Mouse (Mus musculus) hindbrain, embryonic 12.5 days (tissue): ENCODE measurements around the gene Chfr. TPM values are rescaled to one million over a fixed set of nuclear protein-coding genes. Genes with fewer than 3 reads are reported as not detected.
"Not testable (repeated sequence)": the region's sequence is repeated elsewhere in the genome, so short reads cannot be mapped to it uniquely, and the experiment has no call there.

ENCODE experiments used
- ATAC-seq: fragments of 200-750 bp; cut with Nextera tagmentation; 2 replicates; pipeline ENCODE4 v1.8.0; 2017; ENCODE audit warnings: moderate TSS enrichment; ENCODE audit not compliant: low FRiP score
- H3K27ac ChIP-seq: fragments of 300-500 bp; sonication (generic); 2 replicates; pipeline ENCODE4 v1.5.1; 2016; ENCODE audit warnings: mild to moderate bottlenecking
- H3K27me3 ChIP-seq: fragments of 300-500 bp; sonication (generic); 2 replicates; pipeline ENCODE4 v1.6.1; 2016; ENCODE audit warnings: mild to moderate bottlenecking
- H3K36me3 ChIP-seq: fragments of 300-500 bp; sonication (generic); 2 replicates; pipeline ENCODE4 v1.6.1; 2016; ENCODE audit warnings: mild to moderate bottlenecking
- H3K4me1 ChIP-seq: fragments of 300-500 bp; sonication (generic); 2 replicates; pipeline ENCODE4 v1.6.1; 2016
- H3K4me2 ChIP-seq: fragments of 300-500 bp; sonication (generic); replicated peaks from 2 replicates; pipeline ENCODE4 v1.6.1; 2016; ENCODE audit warnings: mild to moderate bottlenecking
- H3K4me3 ChIP-seq: fragments of 300-500 bp; sonication (generic); 2 replicates; pipeline ENCODE4 v1.5.1; 2016; ENCODE audit warnings: mild to moderate bottlenecking
- H3K9ac ChIP-seq: fragments of 300-500 bp; sonication (generic); 2 replicates; pipeline ENCODE4 v1.6.1; 2016; ENCODE audit warnings: mild to moderate bottlenecking, moderate library complexity
- H3K9me3 ChIP-seq: fragments of 300-500 bp; sonication (generic); replicated peaks from 2 replicates; pipeline ENCODE4 v1.6.1; 2016; ENCODE audit warnings: mild to moderate bottlenecking
- WGBS: fragments of 180-500 bp; shearing (Covaris S2); methylation state at CpG from one replicate; pipeline ENCODE4 v1.1.7; 2016; 5-methylcytosine and 5-hydroxymethylcytosine counted together
- polyA plus RNA-seq: library from polyadenylated mRNA; unstranded; fragments of >200 nt; fragmentation: Nextera tagmentation; extraction: Ambion mirVana; gene quantifications from 2 replicates; pipeline ENCODE4 v1.2.1, GENCODE M21; 2016

Chfr gene
- polyA plus RNA-seq, 1 experiment from 2014 or later, result 93.5 TPM

DNA sequence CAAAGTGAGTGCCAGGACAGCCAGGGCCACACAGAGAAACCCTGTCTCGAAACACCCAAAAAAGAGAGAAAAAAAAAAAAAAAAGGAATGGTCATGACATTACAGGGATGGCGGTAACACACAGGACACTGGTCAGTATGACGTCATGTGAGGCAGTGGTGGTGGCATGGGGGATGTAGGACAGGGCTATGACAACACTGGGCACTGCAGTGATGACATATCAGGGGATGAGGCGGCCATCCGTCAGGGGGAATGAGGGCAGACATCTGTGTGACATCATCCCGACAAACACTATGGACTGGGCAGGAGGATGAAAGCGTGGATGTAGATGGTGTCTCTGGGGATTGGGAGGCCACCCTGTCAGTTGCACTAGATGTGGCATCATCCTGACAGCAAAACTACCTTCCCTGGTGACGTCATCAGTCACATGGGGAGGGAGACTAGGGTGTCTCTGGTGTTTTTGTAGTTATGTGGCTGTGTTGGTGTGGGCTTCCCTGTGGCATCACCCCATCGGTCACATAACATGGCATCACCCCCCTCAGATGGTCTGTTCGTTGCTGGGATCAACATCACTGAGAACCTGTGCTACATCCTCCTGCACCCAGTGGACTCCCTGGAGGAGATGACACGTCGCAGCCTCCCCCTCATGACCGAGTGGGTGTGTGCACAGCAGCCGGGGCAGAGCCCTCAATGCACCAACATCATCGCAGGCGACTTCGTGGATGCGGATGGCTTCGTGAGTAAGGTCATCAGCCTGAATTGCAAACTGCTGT is 32.6 kb upstream of the Chfr start:
- H3K4me2 ChIP-seq, result no peak overlapping the region
- no peak overlapping the region for H3K27ac ChIP-seq
- peaks cover 31% of the 10 kb centered on the region for H3K4me1 ChIP-seq
- WGBS, result 97% methylated on average over 19 of the region's 19 CpGs
- peaks cover 18% of the 10 kb centered on the region for H3K27me3 ChIP-seq
- peaks cover 41% of the 10 kb centered on the region for H3K36me3 ChIP-seq
- no peak overlapping the region for H3K9ac ChIP-seq
- ATAC-seq, result no peak
- H3K9me3 ChIP-seq, result no peaks in the 10 kb centered on the region
- no peak overlapping the region for H3K4me3 ChIP-seq

DNA sequence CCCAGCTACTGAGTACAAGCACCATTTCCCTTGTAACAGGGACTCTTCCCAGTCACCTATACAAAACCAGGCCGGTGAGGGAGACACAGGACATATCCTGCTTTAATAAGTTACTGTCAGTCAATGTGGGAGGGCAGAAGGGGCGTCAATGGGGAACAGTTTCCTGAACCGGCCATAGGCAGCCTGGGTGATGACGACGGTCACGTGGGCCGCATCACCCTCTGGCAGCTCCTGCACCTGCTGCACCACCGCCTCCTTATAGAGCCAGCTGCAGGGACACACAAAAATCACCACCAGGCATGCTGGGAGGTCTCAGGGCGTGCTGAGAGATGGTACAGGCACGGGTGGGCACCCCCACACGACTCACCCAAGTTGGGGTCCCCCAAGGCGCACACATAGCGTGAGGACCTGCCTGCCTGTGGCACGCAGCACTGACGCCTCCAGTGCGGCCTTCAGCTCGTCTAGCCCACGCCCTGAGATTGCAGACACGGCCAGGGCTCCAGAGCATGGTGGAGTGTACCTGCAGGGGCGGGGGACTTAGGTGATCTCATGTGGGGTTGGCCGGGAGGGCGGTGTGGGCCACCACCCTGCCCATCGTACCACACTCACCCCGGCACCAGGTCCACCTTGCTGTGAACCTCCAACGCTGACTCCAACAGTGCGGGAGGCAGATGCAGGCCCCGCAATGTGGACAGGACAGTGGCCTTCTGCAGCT is 31.6 kb upstream of the Chfr start:
- no peak overlapping the region for H3K4me3 ChIP-seq
- H3K4me2 ChIP-seq, result no peak overlapping the region
- peaks cover 41% of the 10 kb centered on the region for H3K36me3 ChIP-seq
- H3K27ac ChIP-seq, result no peak overlapping the region
- peaks cover 31% of the 10 kb centered on the region for H3K4me1 ChIP-seq
- no peak for ATAC-seq
- 94% methylated on average over 27 of the region's 27 CpGs for WGBS
- H3K27me3 ChIP-seq, result peaks cover 18% of the 10 kb centered on the region
- H3K9ac ChIP-seq, result no peak overlapping the region
- no peaks in the 10 kb centered on the region for H3K9me3 ChIP-seq

DNA sequence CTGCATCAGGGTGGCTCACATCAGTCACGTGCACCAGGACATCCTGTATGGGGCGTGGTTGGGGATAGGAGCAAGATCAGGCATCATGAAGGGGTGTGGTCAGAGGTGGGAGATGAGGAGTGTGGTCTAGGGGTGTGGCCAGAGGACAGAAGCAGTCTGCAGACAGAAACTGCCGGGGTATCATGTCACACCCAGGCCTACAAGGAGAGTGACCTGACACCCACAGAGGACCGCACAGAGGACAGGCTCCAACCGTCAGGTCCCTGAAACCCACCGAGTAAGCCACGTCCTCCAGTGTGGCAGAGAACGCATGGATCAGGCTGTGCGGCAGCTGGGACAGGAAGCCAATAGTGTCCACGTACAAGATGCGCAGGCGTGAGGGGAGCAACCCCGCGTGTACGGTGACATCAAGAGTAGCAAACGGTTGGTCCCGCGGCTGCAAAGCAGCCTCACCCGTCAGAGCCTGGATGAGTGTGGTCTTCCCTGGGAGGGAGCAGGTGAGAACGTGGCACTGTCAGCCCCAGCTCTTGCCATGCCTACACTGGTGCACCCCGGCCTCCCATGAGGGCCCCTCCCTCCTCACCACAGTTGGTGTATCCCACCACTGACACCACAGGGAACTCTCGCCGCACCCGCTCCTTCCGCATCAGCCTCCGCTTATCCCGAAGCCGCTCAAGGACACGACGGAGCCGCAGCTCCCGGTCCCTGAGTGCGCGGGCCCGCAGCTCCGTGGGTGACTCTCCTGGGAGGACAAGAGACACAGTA is 30.8 kb upstream of the Chfr start:
- H3K27me3 ChIP-seq, result peaks cover 18% of the 10 kb centered on the region
- H3K27ac ChIP-seq, result no peak overlapping the region
- H3K36me3 ChIP-seq, result peaks cover 41% of the 10 kb centered on the region
- no peak for ATAC-seq
- no peak overlapping the region for H3K4me3 ChIP-seq
- no peak overlapping the region for H3K4me2 ChIP-seq
- 95% methylated on average over 36 of the region's 36 CpGs for WGBS
- no peak overlapping the region for H3K9ac ChIP-seq
- peaks cover 31% of the 10 kb centered on the region for H3K4me1 ChIP-seq
- no peaks in the 10 kb centered on the region for H3K9me3 ChIP-seq

DNA sequence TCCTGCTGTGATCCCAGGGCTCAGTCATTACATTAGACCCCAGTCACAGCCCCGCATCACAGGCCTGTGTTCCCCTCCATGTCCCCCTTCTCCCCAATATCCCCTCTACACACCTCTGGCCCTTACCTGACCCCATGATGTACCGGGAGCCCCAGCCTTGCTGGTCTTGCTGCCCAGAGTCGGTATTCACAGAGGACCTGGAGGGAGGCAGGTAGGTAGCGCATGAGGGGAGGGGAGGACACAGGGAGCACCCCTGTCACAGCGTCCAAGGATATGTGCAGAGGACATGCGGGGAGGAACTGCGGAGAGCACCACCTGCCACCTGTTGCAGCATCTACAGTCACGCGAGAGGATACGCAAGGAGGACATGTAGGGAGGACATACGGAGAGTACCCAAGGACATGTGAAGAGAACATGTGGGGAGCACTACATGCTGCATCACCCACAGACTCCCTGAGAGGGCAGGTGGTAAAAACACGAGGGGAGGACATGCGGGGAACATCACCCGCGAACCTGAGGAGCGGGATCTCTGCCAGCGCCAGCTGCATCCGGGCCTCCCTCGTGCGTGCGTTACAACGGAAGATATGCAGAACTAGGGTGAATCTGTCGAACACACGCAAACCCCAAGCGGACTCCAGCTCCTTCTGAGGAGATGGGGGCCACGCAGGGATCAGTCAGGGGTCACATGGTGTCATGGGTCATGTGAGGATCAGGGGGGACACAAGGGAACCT is 29.3 kb upstream of the Chfr start:
- ATAC-seq, result no peak
- peaks cover 41% of the 10 kb centered on the region for H3K36me3 ChIP-seq
- WGBS, result 93% methylated on average over 26 of the region's 26 CpGs
- H3K4me1 ChIP-seq, result peaks cover 24% of the 10 kb centered on the region
- H3K4me3 ChIP-seq, result peak overlapping the region; percentile 78
- H3K4me2 ChIP-seq, result peak overlapping the region; percentile 75
- H3K27ac ChIP-seq, result no peak overlapping the region
- H3K9me3 ChIP-seq, result no peaks in the 10 kb centered on the region
- H3K27me3 ChIP-seq, result peaks cover 9% of the 10 kb centered on the region
- H3K9ac ChIP-seq, result peak overlapping the region; percentile 81

DNA sequence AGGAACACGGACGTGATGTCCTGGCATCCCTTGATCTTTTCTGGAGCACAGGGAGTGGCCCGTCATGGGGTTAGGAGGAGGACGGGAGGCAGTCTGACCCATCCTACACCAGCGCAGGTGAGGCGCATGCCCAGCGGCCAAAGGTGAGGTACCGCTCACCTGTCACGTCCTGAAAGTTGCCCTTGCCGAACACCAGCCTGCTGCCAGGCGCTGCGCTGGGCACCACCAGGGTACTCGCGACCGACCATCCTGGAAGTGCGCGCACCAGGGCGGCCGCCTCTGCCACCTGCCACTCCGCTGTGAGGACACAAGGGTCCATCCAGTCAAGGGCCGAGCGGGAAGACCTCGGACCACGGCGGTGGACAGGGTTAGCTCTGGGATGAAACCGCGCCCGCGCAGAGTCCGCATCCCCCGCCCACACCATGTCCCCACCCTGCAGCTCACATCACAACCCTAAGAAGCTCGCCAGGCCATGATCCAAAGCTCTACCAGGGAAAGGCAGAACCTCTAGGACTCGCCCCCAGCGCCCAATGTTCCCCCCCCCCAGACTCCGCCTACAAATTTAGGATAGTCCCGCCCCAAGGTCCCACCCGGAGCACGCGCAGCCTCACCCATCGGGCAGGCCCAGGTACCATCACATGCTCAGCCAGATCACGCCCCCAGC is 28.6 kb upstream of the Chfr start:
- peak overlapping the region; percentile 97 for H3K27ac ChIP-seq
- H3K9ac ChIP-seq, result peak overlapping the region; percentile 81
- 13% methylated on average over 40 of the region's 41 CpGs for WGBS
- peak; percentile 23 for ATAC-seq
- no peaks in the 10 kb centered on the region for H3K9me3 ChIP-seq
- peak overlapping the region; percentile 75 for H3K4me2 ChIP-seq
- H3K36me3 ChIP-seq, result peaks cover 41% of the 10 kb centered on the region
- H3K27me3 ChIP-seq, result peaks cover 3% of the 10 kb centered on the region; the same call in 1 of the 2 replicates
- peak overlapping the region; percentile 78 for H3K4me3 ChIP-seq
- peaks cover 16% of the 10 kb centered on the region for H3K4me1 ChIP-seq

DNA sequence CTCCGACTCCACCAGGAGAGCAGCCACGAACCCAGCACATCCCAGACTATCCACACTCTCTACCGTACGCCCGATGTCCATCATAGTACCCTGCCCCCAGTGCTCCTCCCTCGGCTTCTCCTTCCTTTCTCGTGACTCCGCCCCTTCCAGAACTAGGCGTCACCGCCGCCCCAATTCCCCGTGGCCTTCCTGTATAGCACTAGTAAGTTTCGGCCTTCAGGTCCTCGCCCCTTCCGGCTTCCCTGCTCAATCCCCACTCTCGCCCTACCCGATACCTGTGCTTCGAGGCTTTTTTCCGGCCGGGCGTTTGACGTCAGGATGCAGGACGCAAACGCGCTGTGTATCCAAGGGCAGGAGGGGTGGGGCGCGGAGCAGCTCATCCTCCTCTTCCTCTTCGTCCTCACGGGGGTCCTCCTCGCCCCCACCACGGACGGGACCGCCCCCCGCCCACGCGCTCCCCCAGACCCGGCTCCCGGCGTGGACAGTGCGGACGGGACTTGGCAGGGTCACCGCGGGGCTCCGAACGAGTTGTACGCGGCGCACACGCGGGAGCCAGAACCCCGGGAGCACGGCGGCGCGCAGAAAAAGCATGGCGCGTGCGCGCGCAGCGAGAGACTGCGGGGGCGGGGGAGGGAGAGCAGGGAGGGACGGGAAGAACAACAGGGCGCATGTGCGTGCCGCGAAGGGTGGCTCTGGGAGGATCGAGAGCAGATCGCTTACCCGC is 27.9 kb upstream of the Chfr start, which contains the start of gene Gtpbp6:
TSS of gene Gtpbp6 (minus strand) at position 617 of the 724 bp plus-strand sequence.
- Histone ChIP-seq H3K27me3 (no peaks in the 10 kb centered on the region), H3K4me2 (peak within 1 kb of the TSS; percentile 75), H3K9ac (peak within 1 kb of the TSS; percentile 81), H3K4me1 (peaks cover 15% of the 10 kb centered on the region), H3K4me3 (peak within 1 kb of the TSS; percentile 78), H3K27ac (peak within 1 kb of the TSS; percentile 97), H3K36me3 (peaks cover 40% of the 10 kb centered on the region), H3K9me3 (no peaks in the 10 kb centered on the region)
- peak; percentile 83 for ATAC-seq
- 1% methylated on average over 67 of the region's 71 CpGs for WGBS

DNA sequence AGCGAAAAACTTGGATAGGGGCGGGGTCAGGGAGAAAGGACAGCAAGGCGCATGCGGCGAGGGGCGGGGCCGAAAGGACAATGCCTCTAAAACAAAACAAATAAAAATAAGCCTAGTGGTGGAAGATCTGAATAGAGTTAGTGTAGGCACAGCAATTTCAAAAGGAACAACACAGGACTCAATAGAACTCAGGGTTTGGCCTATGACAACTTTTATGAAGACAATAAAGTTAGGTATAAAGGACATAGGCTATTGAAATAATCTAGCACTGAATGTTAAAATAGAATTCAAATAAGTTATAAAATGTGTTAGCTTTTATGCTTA is 27.4 kb upstream of the Chfr start:
- WGBS, result 0% methylated on average over 7 of the region's 7 CpGs
- Histone ChIP-seq H3K9ac (peak overlapping the region; percentile 81), H3K27ac (peak overlapping the region; percentile 97)

DNA sequence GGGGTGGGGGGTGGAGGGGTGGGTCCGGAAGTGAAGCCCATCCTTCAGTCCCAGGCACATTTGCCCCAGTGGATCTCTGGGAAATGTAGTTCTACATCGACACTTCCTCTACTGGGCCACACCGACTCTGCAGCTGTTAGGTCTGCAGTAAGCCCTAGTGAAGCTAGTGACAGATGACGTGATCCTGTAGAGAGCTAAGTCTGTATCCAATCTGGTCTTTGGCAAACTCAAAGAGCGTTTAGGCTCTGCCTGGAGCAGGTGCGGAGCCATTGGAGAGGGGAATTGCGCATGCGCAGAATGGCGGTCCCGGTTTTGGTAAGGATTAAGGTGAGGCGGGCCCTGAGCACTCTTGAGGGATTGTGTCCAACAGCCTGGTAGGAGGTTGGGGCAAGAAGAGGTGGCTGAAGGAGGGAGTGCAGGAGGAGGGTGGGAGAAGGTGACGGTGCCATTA is 25.6 kb upstream of the Chfr start, which contains the start of gene Zfp605:
TSS of gene Zfp605 (plus strand) at position 102 of the 451 bp plus-strand sequence.
- peak within 1 kb of the TSS; percentile 71 for H3K4me2 ChIP-seq
- no peaks in the 10 kb centered on the region for H3K27me3 ChIP-seq
- peak within 1 kb of the TSS; percentile 76 for H3K9ac ChIP-seq
- H3K36me3 ChIP-seq, result peaks cover 35% of the 10 kb centered on the region
- 1% methylated on average over 12 of the region's 12 CpGs for WGBS
- peak within 1 kb of the TSS; percentile 64 for H3K4me3 ChIP-seq
- H3K4me1 ChIP-seq, result peaks cover 15% of the 10 kb centered on the region
- H3K9me3 ChIP-seq, result no peaks in the 10 kb centered on the region
- H3K27ac ChIP-seq, result peak within 1 kb of the TSS; percentile 97
- peak; percentile 62 for ATAC-seq

More for the DNA sequence above, 27.4 kb upstream of the Chfr start:
- Histone ChIP-seq H3K9me3 (no peaks in the 10 kb centered on the region), H3K36me3 (peaks cover 40% of the 10 kb centered on the region), H3K27me3 (no peaks in the 10 kb centered on the region), H3K4me1 (peaks cover 15% of the 10 kb centered on the region), H3K4me2 (peak overlapping the region; percentile 75), H3K4me3 (peak overlapping the region; percentile 78)
- ATAC-seq, result no peak

DNA sequence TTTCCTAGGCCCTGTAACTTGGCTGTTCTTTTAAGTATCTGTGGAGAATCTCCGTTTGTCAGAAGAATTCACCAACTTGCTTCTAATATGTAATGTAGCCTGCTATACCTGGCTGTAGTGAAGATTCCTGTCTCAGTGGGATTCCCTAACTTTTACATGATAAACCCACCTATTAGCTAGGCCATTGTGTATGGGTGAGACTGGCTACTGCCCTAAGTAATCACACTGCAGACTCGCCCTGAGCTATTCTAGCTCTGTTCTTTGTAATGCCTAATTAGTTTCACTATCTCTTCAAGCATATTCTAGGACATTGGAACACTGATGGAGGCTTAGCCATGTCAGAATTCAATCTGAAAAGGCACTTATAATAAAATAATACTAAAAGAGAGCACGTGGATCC is 13.3 kb upstream of the Chfr start:
- not testable (repeated sequence) for H3K9ac ChIP-seq, H3K4me3 ChIP-seq, H3K9me3 ChIP-seq, H3K4me1 ChIP-seq, H3K27ac ChIP-seq, H3K27me3 ChIP-seq, ATAC-seq, H3K4me2 ChIP-seq
- peaks cover 70% of the 10 kb centered on the region for H3K36me3 ChIP-seq
- WGBS, result 90% methylated on average over 3 of the region's 3 CpGs

DNA sequence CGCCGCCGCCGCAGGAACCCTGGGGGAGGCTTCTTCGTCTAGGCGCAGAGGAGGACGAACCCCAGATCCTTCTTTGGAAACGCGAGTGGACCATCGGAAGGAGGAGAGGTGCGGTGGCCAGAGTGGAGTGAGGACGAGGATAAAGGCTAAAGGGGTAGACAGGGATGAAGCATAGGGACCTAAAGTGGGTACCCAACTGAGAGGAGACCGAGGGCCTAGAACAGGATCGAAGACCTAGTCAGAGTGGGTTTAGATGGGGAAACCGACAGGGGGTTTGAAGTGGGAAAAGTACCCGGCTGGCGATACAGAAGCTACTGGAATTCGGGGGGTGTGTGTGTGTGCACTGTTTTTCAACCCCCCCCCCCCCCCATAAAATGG is 434 bp downstream of the Chfr start:
- Histone ChIP-seq H3K9me3 (peaks cover 4% of the 10 kb centered on the region; the same call in 1 of the 2 replicates), H3K9ac (peak overlapping the region; percentile 90), H3K27me3 (no peaks in the 10 kb centered on the region), H3K36me3 (peaks cover 14% of the 10 kb centered on the region), H3K27ac (peak overlapping the region; percentile 85), H3K4me3 (peak overlapping the region; percentile 84), H3K4me2 (peak overlapping the region; percentile 70), H3K4me1 (peaks cover 8% of the 10 kb centered on the region)
- peak; percentile 66 for ATAC-seq
- 6% methylated on average over 18 of the region's 18 CpGs for WGBS

DNA sequence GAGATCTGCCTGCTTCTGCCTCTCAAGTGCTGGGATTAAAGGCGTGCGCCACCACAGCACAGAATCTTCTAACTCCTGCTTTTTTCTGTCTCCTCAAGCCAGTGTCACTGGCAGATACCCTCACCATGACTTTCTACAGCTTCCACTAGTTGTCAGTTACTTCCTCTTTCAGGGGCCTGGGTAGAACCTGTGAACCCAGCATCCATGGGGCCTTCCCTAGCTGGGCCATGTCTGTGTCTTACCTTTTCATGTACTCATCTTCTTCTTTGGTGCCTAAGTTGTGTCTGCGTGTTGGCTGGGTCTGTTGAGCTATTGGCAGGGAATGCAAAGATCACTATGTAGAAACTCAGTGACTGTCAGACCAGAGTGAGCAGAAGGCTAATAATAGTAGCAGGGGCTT is 2.2 kb downstream of the Chfr start:
- H3K36me3 ChIP-seq, result peaks cover 18% of the 10 kb centered on the region
- WGBS, result 94% methylated on average over 3 of the region's 3 CpGs
- H3K4me3 ChIP-seq, result no peak overlapping the region
- no peak overlapping the region for H3K9ac ChIP-seq
- H3K27ac ChIP-seq, result no peak overlapping the region
- peaks cover 8% of the 10 kb centered on the region for H3K4me1 ChIP-seq
- no peak overlapping the region for H3K4me2 ChIP-seq
- no peak for ATAC-seq
- no peaks in the 10 kb centered on the region for H3K27me3 ChIP-seq
- H3K9me3 ChIP-seq, result 0 out of 2 replicates have a peak, but pooled peaks cover 3% of the 10 kb centered on the region
